Mouse (Mus musculus) cerebellum, adult (tissue): ENCODE results near the gene Galnt17.

Experiments
- ATAC-seq: cut with Nextera tagmentation; 2 replicates; pipeline ENCODE4 v1.9.2; 2017; ENCODE audit warnings: mild to moderate bottlenecking, moderate library complexity, mixed read lengths; ENCODE audit not compliant: insufficient number of reproducible peaks, low FRiP score, low TSS enrichment

Gene Galnt17

GRCm38 (mm10) chr5:131157866-131158265 is 150.4 kb downstream of the Galnt17 start:
- ATAC-seq: no peak

GRCm38 (mm10) chr5:131156323-131156722 is 152.0 kb downstream of the Galnt17 start:
- ATAC-seq: no peak

- no peak for ATAC-seq
Observed at GRCm38 (mm10) chr5:131142606-131143005, 165.7 kb downstream of the Galnt17 start.

DNA sequence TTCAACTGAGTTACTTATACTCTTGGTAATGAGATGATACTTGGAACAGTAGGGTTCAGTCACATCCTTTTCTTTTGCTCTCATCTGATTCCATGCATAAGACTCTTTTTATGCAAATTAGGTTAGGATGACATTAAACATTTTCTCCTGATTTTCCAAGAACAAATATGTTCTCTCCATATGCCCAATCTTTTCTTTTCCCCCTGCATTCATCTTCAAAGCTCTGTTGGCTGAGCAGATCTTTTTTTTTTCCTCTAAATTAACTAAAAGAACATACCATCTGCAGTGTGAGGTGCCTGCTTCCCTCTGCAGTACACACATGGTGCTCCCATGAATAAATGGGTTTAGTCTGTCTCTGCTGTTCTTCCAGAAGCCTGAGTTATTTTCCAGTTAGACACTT is 173.5 kb downstream of the Galnt17 start:
- ATAC-seq: no peak

DNA sequence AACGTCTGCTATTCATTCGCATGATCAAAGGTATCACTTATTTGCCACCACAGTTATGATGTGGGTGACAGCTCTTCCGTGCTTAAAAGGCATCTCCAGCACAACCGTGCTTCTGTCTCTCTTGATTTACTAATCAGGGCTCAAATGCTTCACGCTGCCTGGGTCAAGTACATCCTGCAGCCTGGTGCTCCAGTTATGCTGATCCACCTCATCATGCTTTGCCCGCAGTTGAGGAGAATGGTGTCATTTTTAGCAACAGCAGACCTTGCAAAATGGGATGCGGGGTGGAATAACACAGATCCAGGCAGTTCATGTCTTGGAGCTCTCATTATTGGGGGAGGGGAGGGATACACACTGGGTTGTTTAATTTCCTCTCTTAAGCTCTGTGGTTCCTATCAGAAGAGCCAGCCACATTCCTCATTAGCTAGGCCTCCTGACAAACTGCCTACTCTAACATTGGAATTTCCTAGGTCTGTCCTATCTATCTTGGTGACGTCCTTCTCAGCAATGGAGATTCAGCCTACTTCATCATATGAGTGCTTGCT is 187.9 kb downstream of the Galnt17 start:
- ATAC-seq: no peak

GRCm38 (mm10) chr5:131119896-131120295 is 188.4 kb downstream of the Galnt17 start:
- ATAC-seq: no peak

DNA sequence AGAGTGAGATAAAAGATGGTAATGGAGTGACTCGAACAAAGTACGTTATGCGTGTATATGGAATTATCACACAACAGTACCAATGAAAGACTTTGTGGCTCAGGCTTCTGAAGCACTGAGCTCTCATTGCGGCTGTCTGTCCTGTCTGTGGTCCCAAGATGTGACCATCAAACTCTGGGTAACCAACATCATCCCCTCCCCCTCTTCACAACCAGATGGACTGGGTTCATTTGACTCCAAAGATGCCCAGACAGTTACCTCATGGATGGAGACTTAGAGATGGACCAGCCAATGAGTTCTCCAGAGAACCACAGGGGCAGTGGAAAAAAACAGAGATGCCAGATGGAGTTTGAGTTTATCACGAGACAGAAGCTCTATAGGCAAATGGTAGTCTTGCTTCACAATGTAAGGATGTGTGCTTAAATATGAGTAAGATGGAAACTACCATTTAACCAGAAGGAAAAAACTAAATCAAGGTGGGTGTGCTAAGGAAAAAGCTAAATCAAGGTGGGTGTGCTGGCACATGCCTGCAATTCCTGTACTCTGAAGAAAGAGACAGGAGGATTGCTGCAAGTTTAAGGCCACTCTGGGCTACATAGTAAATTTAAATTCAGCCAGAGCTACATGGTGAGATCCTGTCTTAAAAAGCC is 190.8 kb downstream of the Galnt17 start:
- no peak for ATAC-seq

GRCm38 (mm10) chr5:131113850-131114470 is 194.3 kb downstream of the Galnt17 start:
- ATAC-seq: no peak

DNA sequence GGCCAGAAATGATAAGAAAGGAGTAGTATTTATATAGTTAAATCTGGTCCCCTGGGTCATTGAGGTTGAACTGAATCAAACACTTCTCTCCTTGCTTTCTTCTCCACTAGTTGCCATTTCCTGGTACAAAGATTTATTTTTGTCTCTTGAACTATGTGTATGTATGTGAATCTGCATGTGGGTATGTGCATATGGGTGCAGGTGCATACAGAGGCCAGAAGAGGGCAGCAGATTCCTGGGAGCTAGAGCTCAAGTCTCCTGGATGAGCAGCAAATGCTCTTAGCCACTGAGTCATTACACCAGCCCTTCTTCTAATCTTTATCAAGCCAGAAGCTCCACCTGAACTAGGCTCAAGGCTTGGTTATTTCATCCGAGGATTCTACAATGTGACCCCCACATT is 201.1 kb downstream of the Galnt17 start:
- ATAC-seq: no peak

GRCm38 (mm10) chr5:131096824-131097223 is 211.5 kb downstream of the Galnt17 start:
- no peak for ATAC-seq

DNA sequence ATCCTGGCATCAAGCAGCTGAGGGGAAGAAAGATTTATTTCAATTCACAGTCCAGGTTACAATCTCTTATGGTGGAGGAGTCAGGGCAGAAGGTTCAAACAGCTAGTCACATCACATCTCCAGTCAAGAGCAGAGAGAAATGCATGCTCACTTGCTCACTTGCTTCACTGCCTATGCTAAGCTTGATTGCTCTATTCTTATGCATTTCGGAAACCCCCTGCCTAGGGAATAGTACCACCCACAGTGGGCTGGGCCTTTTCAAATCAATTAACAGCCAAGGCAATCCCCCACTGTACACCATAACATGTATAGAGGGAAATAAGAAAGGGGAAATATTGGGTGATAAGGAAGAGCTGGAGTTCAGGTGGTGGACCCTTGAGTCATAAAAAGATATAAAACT is 212.7 kb downstream of the Galnt17 start:
- ATAC-seq: no peak

DNA sequence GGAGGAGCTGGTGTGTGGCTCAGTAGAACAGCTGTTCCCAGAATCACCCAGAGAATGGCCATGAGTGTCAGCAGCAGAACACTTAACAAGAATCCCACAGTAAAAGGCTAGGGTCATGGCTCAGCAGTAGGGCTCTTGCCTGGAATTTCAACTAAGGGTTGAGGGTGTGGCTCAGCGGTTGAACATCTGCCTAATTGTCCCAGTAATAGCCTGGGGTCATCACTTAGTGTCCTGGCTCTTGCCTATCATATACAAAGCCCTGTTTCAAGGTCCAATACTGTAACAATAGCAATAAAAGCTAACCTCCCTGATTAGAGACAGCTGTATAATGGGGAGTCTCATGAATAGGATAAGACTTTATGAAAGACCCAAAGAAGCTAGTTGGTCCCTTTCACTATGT is 213.5 kb downstream of the Galnt17 start:
- no peak for ATAC-seq

- ATAC-seq: no peak
Observed at GRCm38 (mm10) chr5:131094138-131094537, 214.2 kb downstream of the Galnt17 start.

DNA sequence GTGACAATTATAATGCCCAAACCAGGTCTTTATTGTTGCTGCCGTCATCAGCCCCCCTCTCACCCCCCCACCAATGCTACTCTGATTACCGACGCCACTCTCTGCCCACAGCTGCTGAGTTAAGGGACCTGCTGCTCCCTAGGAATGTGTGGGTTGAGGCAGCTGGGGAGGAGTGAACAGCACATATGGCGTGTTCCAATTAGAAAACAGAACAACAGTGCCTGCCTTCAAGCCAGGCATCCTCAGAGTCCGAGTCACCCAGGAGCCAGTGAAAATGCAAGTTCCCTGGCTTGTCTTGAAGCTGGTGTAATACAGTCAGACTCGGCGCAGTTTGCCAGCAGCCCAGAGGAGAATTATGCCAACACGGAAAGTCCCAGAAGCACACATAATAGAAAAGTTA is 218.4 kb downstream of the Galnt17 start:
- no peak for ATAC-seq

DNA sequence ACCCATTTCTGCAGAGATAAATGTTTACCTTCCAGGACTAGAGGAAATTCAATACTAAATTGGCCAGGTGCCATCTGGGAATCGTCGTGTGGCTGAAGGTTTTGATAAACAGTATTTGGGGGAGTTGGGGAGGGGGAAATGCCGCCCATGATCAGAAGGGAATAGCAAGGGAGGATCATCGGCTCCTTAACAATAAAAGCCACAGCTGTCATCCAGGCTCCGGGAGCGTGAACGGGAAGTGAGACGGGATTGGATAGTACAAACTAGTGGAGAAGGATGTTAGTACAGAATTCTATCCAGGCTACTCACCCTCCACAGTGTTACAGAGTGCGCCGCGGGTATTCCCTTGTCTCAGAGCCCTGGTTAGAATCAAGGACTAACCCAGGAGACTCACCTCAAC is 219.4 kb downstream of the Galnt17 start:
- no peak for ATAC-seq

GRCm38 (mm10) chr5:131083072-131083657 is 225.1 kb downstream of the Galnt17 start:
- peak; percentile 81; the same call in 1 of the 2 replicates for ATAC-seq

DNA sequence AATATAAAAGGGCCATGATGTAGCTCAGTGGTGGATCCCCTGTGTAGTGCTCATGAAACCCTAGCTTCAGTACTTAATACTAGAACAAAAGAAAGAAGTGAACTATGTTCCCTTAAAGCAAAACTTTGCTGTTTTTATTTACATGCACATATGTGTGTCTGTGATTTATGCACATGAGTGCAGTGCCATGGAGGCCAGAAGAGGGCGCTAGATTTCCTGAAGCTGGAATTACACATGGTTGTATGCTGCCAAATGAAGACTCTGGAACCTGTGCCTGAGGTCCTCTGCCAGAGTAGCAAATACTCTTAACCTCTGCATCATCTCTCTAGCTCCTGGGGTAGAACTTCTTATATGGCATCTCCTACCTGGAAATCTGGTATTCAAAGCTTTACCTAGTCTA is 230.6 kb downstream of the Galnt17 start:
- no peak for ATAC-seq

- no peak for ATAC-seq
Observed at GRCm38 (mm10) chr5:131075795-131076194, 232.5 kb downstream of the Galnt17 start.

DNA sequence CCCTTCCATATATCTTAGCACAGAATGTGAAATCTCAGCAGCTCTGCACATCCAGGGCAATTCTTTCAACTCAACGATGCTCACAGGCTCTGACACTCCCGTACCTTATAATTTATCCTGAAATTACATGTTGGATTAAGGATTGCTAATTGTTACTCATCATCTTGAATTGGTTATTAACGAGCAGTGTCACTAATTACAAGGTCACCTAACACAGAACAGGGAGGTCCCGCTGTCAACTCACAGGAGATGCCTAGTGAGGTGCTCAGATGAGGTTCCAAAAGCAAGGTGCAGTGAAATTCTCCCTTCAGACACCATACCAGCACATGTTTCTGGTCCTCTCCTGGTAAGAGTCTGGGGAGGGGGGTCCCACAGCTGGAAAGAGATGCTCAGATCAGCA is 234.0 kb downstream of the Galnt17 start:
- ATAC-seq: no peak

DNA sequence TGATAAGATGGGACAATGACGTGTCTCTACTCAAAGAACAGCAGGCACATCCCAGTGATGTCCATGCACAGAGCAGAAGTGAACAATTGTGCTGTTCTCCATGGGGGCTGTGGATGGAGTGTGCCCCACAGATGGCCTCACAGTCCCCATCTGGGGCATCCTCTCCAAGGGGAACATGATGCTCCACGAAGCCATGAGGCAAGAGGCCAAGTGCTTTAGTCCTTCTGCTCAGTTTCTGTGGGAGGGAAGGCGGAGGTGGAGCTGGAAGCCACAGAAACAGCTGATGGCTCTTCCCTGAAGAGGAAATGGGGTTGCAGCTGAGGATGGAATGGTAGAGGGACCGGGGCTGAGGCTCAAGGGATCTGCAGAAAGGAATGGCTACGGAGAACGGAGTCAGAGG is 243.1 kb downstream of the Galnt17 start:
- ATAC-seq: peak; percentile 68

DNA sequence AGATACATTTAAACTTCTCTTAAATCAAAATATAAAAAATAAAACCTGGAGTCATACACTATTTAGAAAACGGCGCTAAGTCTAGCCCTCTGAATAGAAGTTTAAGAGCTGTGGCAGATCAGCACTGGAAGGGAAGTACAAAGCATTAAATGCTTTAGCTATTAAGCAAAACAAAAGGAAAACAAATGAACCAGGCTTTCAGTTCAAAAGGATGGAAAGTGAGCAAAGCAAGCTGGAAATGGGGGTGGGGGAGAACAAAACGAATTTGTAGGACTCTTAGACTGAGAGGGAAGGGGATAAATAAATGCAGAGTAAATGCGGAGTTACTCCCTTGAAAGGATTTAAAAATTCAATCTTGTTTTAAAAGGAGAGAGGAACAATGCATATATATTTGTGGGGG is 259.8 kb downstream of the Galnt17 start:
- no peak for ATAC-seq

GRCm38 (mm10) chr5:131043130-131043529 is 265.2 kb downstream of the Galnt17 start:
- no peak for ATAC-seq
